In genomic region chr11:95645397-95646153, GRCm38 (mm10) we compare ENCODE assay signal across 9 mouse cellular contexts. TPM values are rescaled to one million over a fixed set of nuclear protein-coding genes. Genes with fewer than 3 reads are reported as not detected.
DNase-seq lines count a peak whose midpoint lies in the region; ATAC-seq lines count a peak whose summit lies in the region.
"Had no signal": no experiment of that assay in that cellular context is flagged by ENCODE, and none has a peak within 500 bp of the region (broad histone marks: within the 10 kb centered on the region; RNA-seq: fewer than 3 reads in every experiment).

No protein-coding gene starts in this region.

- peak overlapping the region; percentile 47 for H3K4me2 ChIP-seq in forebrain, embryonic 12.5 days

- peak; percentile 14 for DNase-seq in adrenal gland, adult 2 months
- DNase-seq in adrenal gland, postnatal 10 days, result no peak
- DNase-seq in 3134 (ENCODE audit: extremely low read depth, insufficient read length, low spot score), result peak; percentile 66
- DNase-seq in midbrain, embryonic 10.5 days (ENCODE audit: low spot score), result peak; percentile 84
- DNase-seq in cerebellum, adult 9-11 months, result no peak
- DNase-seq in thymus, postnatal 25 days, result no peak
- DNase-seq in urinary bladder, postnatal 14 days (ENCODE audit: low spot score), result no peak
- DNase-seq: lung, postnatal 36 days had no signal

- WGBS in forebrain, embryonic 12.5 days, result 2% methylated on average over 36 of the region's 36 CpGs
- whole genome bisulfite sequencing in midbrain, embryonic 10.5 days, result 2% methylated on average over 36 of the region's 36 CpGs

- no peak for ATAC-seq in forebrain, embryonic 12.5 days (ENCODE audit: low FRiP score)

- H3K9ac ChIP-seq in forebrain, embryonic 12.5 days, result peak overlapping the region; percentile 29; the same call in 1 of the 2 replicates

- H3K36me3 ChIP-seq in forebrain, embryonic 12.5 days (replicated peaks), result no peaks in the 10 kb centered on the region
- no peaks in the 10 kb centered on the region for H3K36me3 ChIP-seq in midbrain, embryonic 10.5 days

- peaks cover 82% of the 10 kb centered on the region for H3K27me3 ChIP-seq in forebrain, embryonic 12.5 days
- peaks cover 97% of the 10 kb centered on the region for H3K27me3 ChIP-seq in midbrain, embryonic 10.5 days (ENCODE audit: low read depth, poor library complexity, severe bottlenecking)

- H3K4me1 ChIP-seq in forebrain, embryonic 12.5 days, result peaks cover 44% of the 10 kb centered on the region
- H3K4me1 ChIP-seq in midbrain, embryonic 10.5 days, result peaks cover 80% of the 10 kb centered on the region

- H3K27ac ChIP-seq in forebrain, embryonic 12.5 days, result no peak overlapping the region
- peak overlapping the region; percentile 81 for H3K27ac ChIP-seq in midbrain, embryonic 10.5 days (replicated peaks)

- H3K4me3 ChIP-seq in forebrain, embryonic 12.5 days (replicated peaks), result peak overlapping the region; percentile 21
- H3K4me3 ChIP-seq in midbrain, embryonic 10.5 days, result peak overlapping the region; percentile 46

- no peaks in the 10 kb centered on the region for H3K9me3 ChIP-seq in forebrain, embryonic 12.5 days
- no peaks in the 10 kb centered on the region for H3K9me3 ChIP-seq in midbrain, embryonic 10.5 days (replicated peaks)

RNA-seq across cellular contexts. Expression of gene Phb, which starts 21.2 kb away (rescaled TPM):
- total RNA-seq in adrenal gland, adult 2 months (2021), result 100 to 1,000 TPM; 204 to 395 TPM
- 125 and 220 TPM in 2 replicates for polyA plus RNA-seq in adrenal gland, adult 2 months (2012; rRNA removed)
- 100 to 1,000 TPM; 341 to 361 TPM for total RNA-seq in adrenal gland, postnatal 10 days (2021)
- 169 and 182 TPM in 2 replicates for polyA plus RNA-seq in forebrain, embryonic 12.5 days (2016; fragmentation: Nextera tagmentation; extraction: Ambion mirVana)
- polyA plus RNA-seq in midbrain, embryonic 10.5 days (2016; fragmentation: Nextera tagmentation; extraction: Ambion mirVana), result 227 and 251 TPM in 2 replicates

RNA-seq across cellular contexts. Expression of gene Ngfr, which starts 58.0 kb away (rescaled TPM):
- 1 to 10 TPM; 2.6 to 5.7 TPM for total RNA-seq in adrenal gland, adult 2 months (2021)
- 8.0 and 14.2 TPM in 2 replicates for polyA plus RNA-seq in adrenal gland, adult 2 months (2012; rRNA removed)
- 10 to 100 TPM; 12.6 to 23.8 TPM for total RNA-seq in adrenal gland, postnatal 10 days (2021)
- polyA plus RNA-seq in forebrain, embryonic 12.5 days (2016; fragmentation: Nextera tagmentation; extraction: Ambion mirVana), result 10.5 and 10.9 TPM in 2 replicates
- polyA plus RNA-seq in midbrain, embryonic 10.5 days (2016; fragmentation: Nextera tagmentation; extraction: Ambion mirVana), result 17.9 and 22.5 TPM in 2 replicates

Comparison
In these comparisons a context has a peak if more than half of its experiments do, and no peak if none do; other contexts are left out.
1. DNase-seq: peak in adrenal gland, adult 2 months (single experiment), 3134 (single experiment) and midbrain, embryonic 10.5 days (single experiment); none in adrenal gland, postnatal 10 days (single experiment), cerebellum, adult 9-11 months (single experiment), thymus, postnatal 25 days (single experiment) and urinary bladder, postnatal 14 days (single experiment).